Mouse (Mus musculus): ENCODE results near the gene 1700001P01Rik. TPM values are rescaled to one million over a fixed set of nuclear protein-coding genes. Genes with fewer than 3 reads are reported as not detected.
A peak's percentile ranks its signal among the peaks of the same experiment; 100 is the strongest.
"Not testable (repeated sequence)": the region's sequence is repeated elsewhere in the genome, so short reads cannot be mapped to it uniquely, and the experiment has no call there.

1700001P01Rik gene
- polyA plus RNA-seq, 1 experiment from 2014 or later = 0.44 TPM

- not testable (repeated sequence) for H3K36me3 ChIP-seq (ENCODE audit: control insufficient read depth, insufficient read depth, low read length); H3K27ac ChIP-seq (ENCODE audit: low read depth, low read length); H3K4me2 ChIP-seq (ENCODE audit: low read depth, low read length, severe bottlenecking); H3K9ac ChIP-seq (ENCODE audit: low read length); ATAC-seq (replicated peaks; ENCODE audit: low FRiP score); H3K4me1 ChIP-seq (replicated peaks; ENCODE audit: control insufficient read depth, insufficient read depth, low read length); H3K9me3 ChIP-seq (ENCODE audit: control insufficient read depth, low read length); H3K4me3 ChIP-seq (ENCODE audit: low read depth, low read length); H3K27me3 ChIP-seq (ENCODE audit: control insufficient read depth, insufficient read depth, low read length); DNase-seq (ENCODE audit: low spot score)
- WGBS = 79% methylated on average over 2 of the region's 2 CpGs
These were observed 15.2 kb upstream of the 1700001P01Rik start for GRCm38 (mm10) chr11:97790778-97791438.

DNA sequence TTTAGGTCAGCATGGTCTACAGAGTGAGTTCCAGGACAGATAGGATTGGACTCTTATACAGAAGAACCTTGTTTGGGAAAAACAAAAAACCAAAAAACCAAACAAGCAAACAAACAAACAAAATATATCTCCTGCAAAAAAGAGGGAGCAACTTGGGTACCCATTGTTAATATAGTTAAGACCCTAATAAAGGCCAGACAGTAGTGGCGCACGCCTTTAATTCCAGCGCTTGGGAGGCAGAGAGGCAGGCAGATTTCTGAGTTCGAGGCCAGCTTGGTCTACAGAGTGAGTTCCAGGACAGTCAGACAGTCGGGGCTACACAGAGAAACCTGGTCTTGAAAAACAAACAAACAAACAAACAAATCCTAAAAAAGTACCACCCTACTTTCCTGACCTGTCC is 14.0 kb upstream of the 1700001P01Rik start:
- Histone ChIP-seq H3K36me3 (ENCODE audit: control insufficient read depth, insufficient read depth, low read length) (no peaks in the 10 kb centered on the region), H3K4me3 (ENCODE audit: low read depth, low read length) (no peak overlapping the region), H3K9me3 (ENCODE audit: control insufficient read depth, low read length) (no peaks in the 10 kb centered on the region), H3K9ac (ENCODE audit: low read length) (no peak overlapping the region), H3K4me2 (ENCODE audit: low read depth, low read length, severe bottlenecking) (no peak overlapping the region), H3K27ac (ENCODE audit: low read depth, low read length) (no peak overlapping the region), H3K27me3 (ENCODE audit: control insufficient read depth, insufficient read depth, low read length) (no peaks in the 10 kb centered on the region), H3K4me1 (replicated peaks; ENCODE audit: control insufficient read depth, insufficient read depth, low read length) (no peaks in the 10 kb centered on the region)
- ATAC-seq (replicated peaks; ENCODE audit: low FRiP score) (no peak), DNase-seq (ENCODE audit: low spot score) (no peak)
- WGBS = 85% methylated on average over 5 of the region's 5 CpGs

GRCm38 (mm10) chr11:97787961-97788360 is 12.2 kb upstream of the 1700001P01Rik start:
- no peak overlapping the region for H3K27ac ChIP-seq (ENCODE audit: low read depth, low read length)
- no peak for ATAC-seq (replicated peaks; ENCODE audit: low FRiP score)
- no peaks in the 10 kb centered on the region for H3K36me3 ChIP-seq (ENCODE audit: control insufficient read depth, insufficient read depth, low read length)
- no peaks in the 10 kb centered on the region for H3K27me3 ChIP-seq (ENCODE audit: control insufficient read depth, insufficient read depth, low read length)
- H3K4me1 ChIP-seq (replicated peaks; ENCODE audit: control insufficient read depth, insufficient read depth, low read length) = no peaks in the 10 kb centered on the region
- 89% methylated on average over 3 of the region's 3 CpGs for WGBS
- no peak overlapping the region for H3K4me2 ChIP-seq (ENCODE audit: low read depth, low read length, severe bottlenecking)
- no peak overlapping the region for H3K9ac ChIP-seq (ENCODE audit: low read length)
- H3K9me3 ChIP-seq (ENCODE audit: control insufficient read depth, low read length) = no peaks in the 10 kb centered on the region
- no peak overlapping the region for H3K4me3 ChIP-seq (ENCODE audit: low read depth, low read length)
- no peak for DNase-seq (ENCODE audit: low spot score)

DNA sequence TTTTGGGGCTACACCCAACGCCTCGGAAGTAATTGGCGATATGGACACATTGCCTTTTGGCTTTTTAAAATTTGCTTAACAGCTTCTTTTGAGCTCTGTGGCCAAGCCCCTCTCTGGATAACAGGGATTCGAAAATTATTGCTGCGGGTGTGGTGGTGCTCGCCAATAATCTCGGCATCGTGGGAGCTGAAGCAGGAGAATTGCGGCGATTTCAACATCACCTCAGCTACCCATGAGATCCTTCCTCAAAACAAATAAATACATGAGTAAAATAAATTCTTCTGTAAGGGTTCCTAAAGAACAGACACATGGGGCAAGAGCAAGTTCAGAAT is 6.8 kb upstream of the 1700001P01Rik start:
- peak overlapping the region; percentile 67 for H3K9ac ChIP-seq (ENCODE audit: low read length)
- DNase-seq (ENCODE audit: low spot score) = no peak
- ATAC-seq (replicated peaks; ENCODE audit: low FRiP score) = no peak; the same call in 1 of the 2 replicates
- H3K4me3 ChIP-seq (ENCODE audit: low read depth, low read length) = peak overlapping the region; percentile 96
- H3K4me1 ChIP-seq (replicated peaks; ENCODE audit: control insufficient read depth, insufficient read depth, low read length) = peaks cover 7% of the 10 kb centered on the region; the same call in 1 of the 2 replicates
- peak overlapping the region; percentile 54 for H3K4me2 ChIP-seq (ENCODE audit: low read depth, low read length, severe bottlenecking)
- no peaks in the 10 kb centered on the region for H3K9me3 ChIP-seq (ENCODE audit: control insufficient read depth, low read length)
- H3K27me3 ChIP-seq (ENCODE audit: control insufficient read depth, insufficient read depth, low read length) = no peaks in the 10 kb centered on the region
- under 1% methylated on average over 10 of the region's 10 CpGs for WGBS
- H3K36me3 ChIP-seq (ENCODE audit: control insufficient read depth, insufficient read depth, low read length) = peaks cover 12% of the 10 kb centered on the region
- peak overlapping the region; percentile 10; the same call in 1 of the 2 replicates for H3K27ac ChIP-seq (ENCODE audit: low read depth, low read length)

DNA sequence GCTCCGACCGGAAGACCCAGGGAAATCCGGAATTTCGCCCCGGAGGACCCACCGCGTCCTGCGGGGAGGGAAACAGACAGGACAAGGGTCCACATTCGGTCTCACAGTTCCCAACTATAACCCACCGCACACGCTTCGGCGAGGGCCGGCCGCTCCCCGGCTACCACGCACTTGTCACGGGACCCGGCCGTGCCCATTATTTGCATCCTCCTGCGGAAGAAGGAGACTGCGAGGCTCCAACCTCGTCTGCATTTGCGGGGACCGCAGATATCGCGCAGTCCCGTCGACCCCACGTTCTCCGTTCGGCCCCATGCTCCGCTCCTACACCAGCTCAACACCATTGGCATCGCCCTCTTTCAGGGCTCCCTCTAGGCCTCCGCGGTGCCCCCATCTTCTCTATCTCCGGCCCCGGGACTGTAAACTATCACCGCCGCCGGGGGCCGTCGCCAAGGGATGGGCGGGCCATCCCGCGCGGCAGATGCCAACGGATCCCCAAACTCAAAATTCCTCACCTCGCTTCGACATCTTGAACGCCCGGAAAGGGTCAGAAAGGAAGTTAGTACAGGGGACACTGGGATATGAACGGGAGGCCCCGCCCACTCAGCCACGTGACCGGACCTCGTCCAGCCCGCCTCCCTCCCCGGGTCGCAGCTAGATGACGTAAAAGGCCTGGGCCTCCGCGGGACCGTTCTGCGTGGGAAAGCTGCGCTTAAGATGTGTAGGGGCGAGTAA is 6.3 kb upstream of the 1700001P01Rik start, which contains the start of gene Rpl23:
TSS of gene Rpl23 (minus strand) at position 606 of the 732 bp plus-strand sequence.
- Histone ChIP-seq H3K27me3 (ENCODE audit: control insufficient read depth, insufficient read depth, low read length) (no peaks in the 10 kb centered on the region), H3K4me3 (ENCODE audit: low read depth, low read length) (peak within 1 kb of the TSS; percentile 96), H3K4me1 (replicated peaks; ENCODE audit: control insufficient read depth, insufficient read depth, low read length) (peaks cover 7% of the 10 kb centered on the region; the same call in 1 of the 2 replicates), H3K9ac (ENCODE audit: low read length) (peak within 1 kb of the TSS; percentile 98), H3K9me3 (ENCODE audit: control insufficient read depth, low read length) (no peaks in the 10 kb centered on the region), H3K27ac (ENCODE audit: low read depth, low read length) (peak within 1 kb of the TSS; percentile 90), H3K4me2 (ENCODE audit: low read depth, low read length, severe bottlenecking) (peak within 1 kb of the TSS; percentile 74), H3K36me3 (ENCODE audit: control insufficient read depth, insufficient read depth, low read length) (peaks cover 17% of the 10 kb centered on the region)
- peak; percentile 96 for ATAC-seq (replicated peaks; ENCODE audit: low FRiP score)
- under 1% methylated on average over 67 of the region's 67 CpGs for WGBS
- peak; percentile 100 for DNase-seq (ENCODE audit: low spot score)

DNA sequence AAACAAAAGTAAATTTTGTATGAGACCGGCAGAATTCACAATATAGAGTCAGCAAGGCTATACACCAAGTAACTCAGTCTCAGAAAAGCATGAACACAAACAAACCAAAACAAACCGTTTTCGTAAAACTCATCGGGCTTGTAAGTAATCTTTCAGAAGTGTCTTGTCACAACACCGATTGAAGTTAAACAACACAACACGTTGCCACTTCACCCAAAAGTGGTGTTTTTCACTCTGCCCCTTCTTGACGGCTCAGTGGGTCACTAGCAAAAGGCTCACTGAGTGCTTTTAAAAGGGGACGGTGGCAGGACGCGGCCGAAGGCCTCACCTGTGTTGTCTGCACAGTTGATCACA is 5.7 kb upstream of the 1700001P01Rik start:
- Histone ChIP-seq H3K9ac (ENCODE audit: low read length) (peak overlapping the region; percentile 98), H3K9me3 (ENCODE audit: control insufficient read depth, low read length) (no peaks in the 10 kb centered on the region), H3K4me3 (ENCODE audit: low read depth, low read length) (peak overlapping the region; percentile 96), H3K4me1 (replicated peaks; ENCODE audit: control insufficient read depth, insufficient read depth, low read length) (peaks cover 7% of the 10 kb centered on the region; the same call in 1 of the 2 replicates), H3K27me3 (ENCODE audit: control insufficient read depth, insufficient read depth, low read length) (no peaks in the 10 kb centered on the region), H3K4me2 (ENCODE audit: low read depth, low read length, severe bottlenecking) (peak overlapping the region; percentile 74), H3K36me3 (ENCODE audit: control insufficient read depth, insufficient read depth, low read length) (peaks cover 17% of the 10 kb centered on the region), H3K27ac (ENCODE audit: low read depth, low read length) (peak overlapping the region; percentile 90; the same call in 1 of the 2 replicates)
- DNase-seq (ENCODE audit: low spot score) = no peak
- no peak for ATAC-seq (replicated peaks; ENCODE audit: low FRiP score)
- WGBS = 2% methylated on average over 11 of the region's 11 CpGs

DNA sequence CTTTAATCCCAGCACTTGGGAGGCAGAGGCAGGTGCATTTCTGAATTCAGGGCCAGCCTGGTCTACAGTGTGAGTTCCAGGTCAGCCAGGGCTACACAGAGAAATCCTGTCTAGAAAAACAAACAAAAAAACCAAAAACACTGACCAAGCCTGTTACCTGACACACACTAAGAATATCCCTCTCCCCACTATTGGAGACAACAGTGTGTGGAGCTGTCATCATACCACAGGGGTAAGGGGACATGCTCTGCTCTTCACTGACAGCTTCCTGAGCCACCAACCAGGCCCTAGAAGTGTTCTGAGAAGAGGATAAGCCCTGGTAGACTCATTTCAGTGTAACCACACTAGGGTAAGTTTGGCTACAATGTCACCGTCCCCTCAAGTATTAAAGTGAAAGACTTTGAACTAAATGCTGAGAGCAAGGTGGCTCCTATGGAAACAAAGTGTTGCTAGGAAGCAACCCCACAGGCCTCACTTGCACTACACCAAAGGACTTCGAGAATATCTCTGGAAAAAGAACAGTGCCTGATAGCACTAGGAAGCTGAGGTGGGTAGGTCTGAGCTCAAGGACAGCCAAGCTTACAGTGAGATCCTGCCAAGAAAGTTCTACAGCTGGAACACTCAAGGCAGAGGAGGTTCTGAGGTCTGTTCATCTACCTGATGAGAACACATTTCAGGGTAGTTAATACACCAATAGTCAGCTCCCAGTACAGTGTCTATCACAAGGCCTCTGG is 4.4 kb upstream of the 1700001P01Rik start:
- Histone ChIP-seq H3K9ac (ENCODE audit: low read length) (no peak overlapping the region), H3K36me3 (ENCODE audit: control insufficient read depth, insufficient read depth, low read length) (peaks cover 17% of the 10 kb centered on the region), H3K4me2 (ENCODE audit: low read depth, low read length, severe bottlenecking) (0 out of 2 replicates have a peak overlapping the region, but pooled peaks have one; percentile 15), H3K4me1 (replicated peaks; ENCODE audit: control insufficient read depth, insufficient read depth, low read length) (peaks cover 7% of the 10 kb centered on the region; the same call in 1 of the 2 replicates), H3K9me3 (ENCODE audit: control insufficient read depth, low read length) (no peaks in the 10 kb centered on the region), H3K4me3 (ENCODE audit: low read depth, low read length) (no peak overlapping the region), H3K27me3 (ENCODE audit: control insufficient read depth, insufficient read depth, low read length) (no peaks in the 10 kb centered on the region), H3K27ac (ENCODE audit: low read depth, low read length) (no peak overlapping the region)
- ATAC-seq (replicated peaks; ENCODE audit: low FRiP score) (no peak), DNase-seq (ENCODE audit: low spot score) (no peak)
- WGBS = 87% methylated on average over 2 of the region's 2 CpGs

DNA sequence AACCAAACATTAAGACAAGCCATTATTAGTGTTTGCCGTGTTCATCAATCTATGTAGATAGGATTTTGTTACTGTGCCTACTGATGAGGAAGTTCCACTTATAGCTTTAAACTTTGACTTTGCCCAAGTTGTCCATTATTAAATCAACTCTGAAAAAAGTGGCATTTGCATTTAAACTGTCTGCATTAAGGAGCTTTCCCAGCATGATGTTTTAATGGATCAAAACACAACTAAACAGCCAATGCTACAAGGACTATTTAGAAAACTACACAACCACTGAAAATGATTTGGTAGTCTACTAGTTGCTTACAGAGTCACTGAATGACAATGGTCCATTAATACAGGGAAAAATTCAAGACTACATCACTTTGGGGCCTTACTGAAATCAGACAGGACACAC is 3.2 kb upstream of the 1700001P01Rik start:
- Histone ChIP-seq H3K36me3 (ENCODE audit: control insufficient read depth, insufficient read depth, low read length) (peaks cover 17% of the 10 kb centered on the region), H3K27ac (ENCODE audit: low read depth, low read length) (no peak overlapping the region), H3K9ac (ENCODE audit: low read length) (no peak overlapping the region), H3K4me2 (ENCODE audit: low read depth, low read length, severe bottlenecking) (no peak overlapping the region), H3K4me1 (replicated peaks; ENCODE audit: control insufficient read depth, insufficient read depth, low read length) (peaks cover 7% of the 10 kb centered on the region; the same call in 1 of the 2 replicates), H3K9me3 (ENCODE audit: control insufficient read depth, low read length) (no peaks in the 10 kb centered on the region), H3K4me3 (ENCODE audit: low read depth, low read length) (no peak overlapping the region), H3K27me3 (ENCODE audit: control insufficient read depth, insufficient read depth, low read length) (no peaks in the 10 kb centered on the region)
- ATAC-seq (replicated peaks; ENCODE audit: low FRiP score) (no peak), DNase-seq (ENCODE audit: low spot score) (no peak)
- 96% methylated on average over 1 of the region's 1 CpGs for WGBS

Measured in forebrain, embryonic 11.5 days (tissue).